Mouse (Mus musculus): ENCODE measurements around the gene Sh3bp5.

The Sh3bp5 gene

DNA sequence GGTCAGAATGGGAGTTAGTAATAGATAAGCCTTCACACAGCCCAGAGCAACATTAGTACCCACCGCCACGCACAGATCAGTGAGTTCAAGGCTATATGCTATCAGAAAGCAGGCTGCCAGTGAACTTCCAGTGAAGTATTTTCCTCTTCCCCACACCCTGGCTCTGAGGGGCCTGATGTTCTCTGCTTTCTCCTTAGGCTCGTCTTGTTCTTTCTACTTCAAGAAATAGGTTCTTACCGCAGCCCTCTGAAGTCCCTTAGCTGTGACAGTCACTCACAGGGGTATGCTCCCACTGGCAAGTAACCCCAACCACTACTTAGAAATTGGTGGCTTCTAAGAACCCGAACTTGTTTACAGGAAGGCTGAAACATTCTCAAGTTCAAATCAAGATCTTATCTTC, 2.8 kb downstream of the Sh3bp5 start:
- no peak for DNase-seq

DNA sequence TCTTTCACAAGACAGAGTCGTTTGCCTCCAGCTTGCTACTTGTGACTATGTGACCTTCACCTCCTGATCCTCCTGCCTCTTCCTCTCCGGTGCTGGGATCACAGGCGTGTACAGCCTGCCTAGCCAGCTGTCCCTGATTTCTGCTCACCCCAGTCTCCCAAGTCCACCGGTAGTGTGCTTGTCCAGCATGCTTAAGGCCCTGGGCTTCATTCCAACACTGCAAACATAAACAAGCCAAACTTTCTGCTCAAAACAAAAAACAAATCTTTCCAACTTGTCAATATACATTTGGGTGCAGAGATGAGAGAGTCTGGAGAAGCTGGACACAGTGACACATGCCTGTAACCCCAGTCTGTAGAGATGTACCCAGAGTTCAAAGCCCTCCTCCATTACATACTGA, 3.5 kb downstream of the Sh3bp5 start:
- DNase-seq = peak; percentile 49

DNA sequence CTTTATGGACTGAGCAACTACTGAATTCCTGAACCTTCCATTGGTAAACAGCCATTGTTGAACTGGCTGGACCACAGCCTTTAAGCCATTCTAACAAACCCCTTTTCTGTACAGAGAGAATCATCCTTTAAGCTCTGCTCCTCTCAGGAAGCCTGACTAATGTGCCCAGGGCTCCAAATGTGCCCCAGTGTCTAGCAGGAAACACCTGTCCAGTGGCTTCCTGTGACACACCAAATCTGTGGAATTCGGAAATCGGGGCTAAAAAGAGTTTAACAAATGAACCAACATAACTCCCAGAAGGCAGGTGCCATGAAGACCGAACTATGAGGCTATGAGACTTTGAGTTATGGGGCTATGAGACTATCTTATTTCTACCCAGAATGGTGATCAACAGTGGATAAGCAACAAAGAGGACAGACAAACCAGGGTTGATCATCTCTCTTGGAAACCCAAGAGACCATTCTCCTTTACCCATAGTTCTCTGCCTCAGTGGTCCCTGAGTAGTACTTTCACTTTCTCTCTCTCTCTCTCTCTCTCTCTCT, 4.0 kb downstream of the Sh3bp5 start:
- DNase-seq = peak; percentile 40

DNA sequence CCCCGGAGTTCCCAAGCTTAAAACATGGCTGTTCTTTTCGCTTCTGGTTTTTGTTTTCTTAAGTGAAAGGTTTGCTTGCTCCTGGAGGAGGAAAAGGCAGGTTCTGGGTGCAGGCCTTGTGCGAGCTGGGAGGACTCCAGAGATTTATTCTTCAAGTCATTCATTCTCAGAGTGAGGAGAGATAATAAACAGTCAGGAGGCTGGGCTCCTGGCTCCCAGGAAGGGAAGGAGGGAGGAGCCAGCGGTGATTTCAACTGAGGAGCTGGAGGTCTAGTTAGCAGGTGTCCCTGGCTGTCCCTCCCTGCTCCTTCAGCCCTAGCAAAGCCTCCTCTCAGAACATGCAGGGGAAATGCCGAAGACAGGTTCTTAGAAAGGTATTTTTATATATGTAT, 6.9 kb downstream of the Sh3bp5 start:
- DNase-seq = no peak

DNA sequence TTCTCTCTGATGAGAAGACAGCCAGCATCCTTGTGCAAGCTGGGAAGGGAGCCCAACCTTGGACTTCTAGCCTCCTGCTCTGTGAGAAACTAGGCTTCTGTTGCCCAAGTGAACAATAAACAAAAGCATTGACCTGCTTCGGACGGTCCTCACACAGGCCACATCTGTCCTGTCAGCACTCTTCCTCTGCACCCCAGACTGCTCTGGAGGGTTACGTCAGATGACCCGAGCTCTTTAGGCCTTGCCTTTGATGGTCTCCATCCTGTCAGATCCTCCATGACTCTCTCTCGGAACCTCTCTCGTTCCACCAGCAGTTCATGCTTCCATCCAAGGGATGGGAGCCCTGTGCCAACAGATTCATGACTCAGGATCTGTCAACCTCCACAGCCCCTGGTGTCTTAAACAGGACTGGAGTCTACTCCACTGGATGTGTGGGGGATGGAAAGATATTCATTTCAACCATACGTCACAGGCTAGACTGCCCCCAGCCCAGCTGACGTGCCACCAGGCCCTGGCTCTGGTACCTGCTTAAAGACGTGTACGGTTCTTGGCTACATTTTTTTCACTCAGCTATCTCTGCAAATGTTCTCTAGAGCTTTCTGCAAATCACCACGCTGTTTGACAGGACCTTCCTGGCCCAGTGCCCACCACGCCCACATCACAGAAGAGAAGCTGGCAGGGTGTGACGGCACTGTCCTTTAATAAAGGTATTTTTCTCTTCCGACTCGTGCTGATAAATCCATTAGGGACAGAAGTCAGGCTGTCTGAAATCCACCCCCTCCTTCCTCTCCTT, 7.5 kb downstream of the Sh3bp5 start:
- peak; percentile 72 for DNase-seq

DNA sequence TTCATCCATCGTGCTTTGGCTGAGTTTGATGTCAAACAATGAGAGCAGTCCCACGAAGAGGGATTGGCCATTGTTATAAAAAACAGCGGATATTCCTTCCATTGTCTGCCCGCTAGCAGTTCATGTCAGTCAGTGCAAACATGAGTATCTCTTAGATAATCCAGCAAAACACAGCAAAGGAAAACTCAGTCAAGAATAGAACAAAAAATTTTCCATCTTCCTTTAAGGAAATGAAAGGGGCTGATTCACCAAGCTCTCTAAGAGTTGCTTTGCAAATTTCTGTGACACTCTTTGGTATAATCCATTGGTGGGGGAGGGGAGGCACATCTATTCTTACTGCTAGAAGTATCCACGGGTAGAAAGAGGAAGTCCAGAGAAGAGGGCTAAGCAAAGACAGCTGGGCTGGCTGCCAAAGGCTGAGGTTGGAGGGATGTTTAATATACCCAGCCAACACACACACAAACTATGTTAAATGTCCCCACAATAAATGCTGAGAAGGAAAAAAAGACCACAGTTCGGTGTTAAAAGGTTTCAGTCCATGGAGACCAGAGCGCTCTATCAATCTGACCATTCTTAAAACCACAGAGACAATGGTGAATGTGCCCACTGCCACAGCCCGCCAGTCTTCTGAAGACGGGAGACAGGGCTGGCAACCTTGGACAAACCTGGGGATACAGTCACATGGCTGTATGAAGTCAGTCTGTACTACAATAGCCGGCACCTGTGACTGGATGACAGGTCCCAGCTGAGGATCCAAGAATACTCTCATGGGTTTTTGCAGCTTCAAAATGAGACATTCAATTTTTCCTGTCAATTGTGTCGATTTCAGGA, 12.7 kb downstream of the Sh3bp5 start:
- peak; percentile 92 for DNase-seq

DNA sequence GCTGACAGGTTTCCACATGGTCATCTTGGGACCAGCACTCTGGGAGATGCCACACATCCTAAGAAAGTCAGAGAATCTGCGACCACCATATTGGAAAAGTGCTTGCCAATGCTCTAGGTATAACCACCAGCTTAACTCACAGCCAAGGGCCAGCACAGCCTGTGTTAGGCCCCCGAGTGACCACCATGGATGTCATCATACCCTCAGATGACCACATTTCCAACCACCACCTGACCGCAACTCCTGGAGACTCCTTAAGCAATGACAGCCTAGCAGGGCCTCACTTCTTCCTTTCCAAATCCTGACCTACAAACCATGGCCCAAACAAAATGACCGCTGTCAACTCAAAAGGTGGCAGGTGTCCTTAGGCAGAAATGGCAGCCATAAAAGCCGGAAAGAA, 13.5 kb downstream of the Sh3bp5 start:
- no peak for DNase-seq

DNA sequence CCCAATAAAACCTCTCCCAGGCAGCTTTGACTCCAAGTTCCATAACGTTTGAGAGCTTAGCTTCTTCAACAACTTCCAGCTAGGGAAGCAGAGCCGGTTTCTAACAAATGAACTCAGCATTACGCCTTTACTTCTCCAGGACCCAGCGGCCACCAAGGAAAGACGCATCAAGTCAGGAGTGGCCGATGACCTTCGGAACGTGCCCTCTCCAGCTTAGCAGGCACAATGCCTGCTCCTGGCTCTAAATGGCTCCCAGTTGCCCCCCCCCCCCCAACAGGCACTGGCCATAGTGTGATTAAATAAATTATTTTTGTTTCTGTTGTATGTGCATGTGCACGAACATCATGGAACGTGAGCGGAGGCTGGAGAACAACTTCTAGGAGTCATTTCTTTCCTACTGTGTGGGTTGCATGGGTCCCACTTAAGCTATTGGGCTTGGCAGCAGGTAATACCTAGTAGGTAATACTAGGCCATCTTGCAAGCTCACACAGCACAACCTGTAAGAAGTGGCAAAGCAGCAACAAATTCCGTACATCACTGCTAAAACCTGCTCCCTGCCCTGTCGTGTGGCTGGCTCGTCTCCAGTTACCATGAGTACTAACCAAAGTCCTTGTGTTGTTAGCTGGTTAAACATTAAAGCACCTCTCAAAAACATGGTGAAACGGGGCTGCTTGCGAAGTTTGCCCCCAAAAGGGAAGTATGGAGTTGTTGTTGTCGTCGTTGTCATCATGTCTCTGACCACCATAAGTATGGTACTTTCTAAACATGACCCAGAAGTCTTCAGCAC, 14.2 kb downstream of the Sh3bp5 start:
- DNase-seq = no peak

DNA sequence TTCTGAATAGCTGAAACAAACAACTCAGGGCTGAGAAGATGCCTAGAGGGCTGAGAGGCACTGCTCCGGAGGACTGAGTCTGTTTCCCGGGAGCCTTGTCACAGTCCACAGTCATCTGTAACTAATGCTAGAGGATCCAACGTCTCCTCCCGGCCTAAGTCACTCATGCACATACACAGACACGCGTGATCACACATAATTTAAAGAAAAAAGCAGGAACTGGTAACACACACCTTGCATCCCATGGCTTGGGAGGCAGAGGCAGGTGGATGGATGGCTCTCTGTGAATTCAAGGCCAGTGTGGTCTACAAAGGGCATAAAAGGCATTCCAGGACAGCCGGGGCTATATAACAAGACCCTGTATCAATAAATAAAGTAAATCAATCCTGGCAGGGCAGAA, 14.9 kb downstream of the Sh3bp5 start:
- DNase-seq = no peak

DNA sequence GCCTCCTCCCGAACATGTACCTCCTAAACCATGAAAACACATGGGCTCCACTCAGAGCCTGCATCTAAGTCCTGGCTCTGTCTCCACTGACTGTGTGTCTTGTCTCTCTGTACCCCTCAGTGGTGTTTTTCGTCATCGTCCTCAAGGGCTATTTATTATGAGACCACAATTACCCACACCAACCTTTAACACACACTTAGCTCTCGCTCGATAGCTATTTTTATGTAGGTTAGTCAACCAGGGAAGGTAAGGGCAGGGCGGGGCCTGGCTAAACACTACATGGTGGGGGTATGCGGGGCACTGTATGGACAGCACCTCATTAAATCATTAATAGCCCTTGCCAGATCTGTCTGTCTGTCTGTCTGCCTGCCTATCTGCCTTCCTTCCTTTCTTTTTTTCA, 15.3 kb downstream of the Sh3bp5 start:
- DNase-seq = no peak

DNA sequence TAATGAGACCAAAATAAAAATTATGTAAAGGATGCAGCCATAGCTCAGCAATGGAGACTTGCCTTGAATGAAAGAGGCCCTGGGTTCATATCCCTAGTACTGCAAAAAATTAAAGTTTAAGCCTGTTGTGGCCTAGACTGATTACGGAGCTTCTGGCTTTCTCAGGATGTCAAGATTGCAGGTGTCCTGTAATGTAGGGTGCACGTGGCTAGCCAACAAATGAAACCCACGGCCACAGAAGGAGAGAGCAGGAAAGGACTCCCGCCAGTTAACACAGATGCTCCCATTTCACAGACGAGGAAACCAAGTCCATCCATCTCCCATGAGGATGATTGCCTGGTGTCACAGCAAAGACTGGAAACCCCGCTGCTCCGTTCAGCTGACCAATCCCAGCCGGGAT, 15.7 kb downstream of the Sh3bp5 start:
- DNase-seq = no peak

DNA sequence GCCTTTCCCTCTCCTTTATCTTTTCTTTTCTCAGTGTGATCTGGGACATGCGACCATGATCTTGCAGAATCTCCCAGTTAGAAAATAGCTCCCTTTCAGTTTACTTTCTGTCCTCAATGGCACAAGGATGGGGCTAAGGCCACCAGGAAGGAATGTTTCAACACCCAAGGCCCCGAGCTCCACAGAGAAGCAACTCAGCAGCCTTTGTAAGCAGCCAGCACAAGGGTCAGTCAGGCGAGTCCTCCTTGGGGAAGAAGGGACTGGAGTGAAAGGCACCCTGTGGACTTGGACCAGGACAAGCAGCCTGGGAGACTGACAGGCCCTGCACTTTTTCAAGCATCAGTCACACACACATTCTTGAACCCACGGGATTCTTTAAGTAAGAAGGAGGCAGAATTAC, 16.6 kb downstream of the Sh3bp5 start:
- no peak for DNase-seq

DNA sequence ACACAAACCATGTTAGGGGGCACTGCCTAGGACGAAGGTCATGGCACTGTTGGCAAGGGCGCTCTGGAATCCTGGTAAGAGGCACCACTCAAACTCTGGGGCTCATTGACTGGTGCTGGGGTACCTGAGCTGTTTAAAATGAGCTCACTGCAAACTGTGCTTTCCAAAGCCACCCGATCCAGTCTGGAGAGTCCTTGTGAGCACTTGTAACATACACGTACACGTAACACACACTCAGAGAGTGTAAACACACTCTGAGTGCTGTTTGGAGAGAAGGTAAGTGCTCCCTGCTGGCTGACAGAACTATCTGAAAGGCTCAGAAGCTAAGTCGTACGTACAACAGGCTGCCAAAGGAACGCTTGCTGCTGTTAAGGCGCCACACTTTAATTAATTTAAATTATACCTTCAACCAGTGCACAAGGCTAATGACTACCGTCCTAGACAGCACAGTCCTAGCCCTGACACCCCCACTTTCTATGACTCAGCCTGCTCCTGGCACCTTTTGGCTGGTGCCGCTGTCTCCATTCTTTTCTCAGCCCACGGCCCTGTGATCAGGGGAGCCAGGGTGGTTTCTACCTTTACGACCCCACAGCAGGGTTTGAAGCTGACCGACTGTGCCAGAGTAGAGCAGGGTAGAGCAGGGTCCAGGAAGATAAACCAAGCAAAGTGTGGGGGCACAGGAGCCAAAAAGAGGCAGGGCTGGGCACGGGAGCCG, 18.9 kb downstream of the Sh3bp5 start:
- DNase-seq = peak; percentile 83

DNA sequence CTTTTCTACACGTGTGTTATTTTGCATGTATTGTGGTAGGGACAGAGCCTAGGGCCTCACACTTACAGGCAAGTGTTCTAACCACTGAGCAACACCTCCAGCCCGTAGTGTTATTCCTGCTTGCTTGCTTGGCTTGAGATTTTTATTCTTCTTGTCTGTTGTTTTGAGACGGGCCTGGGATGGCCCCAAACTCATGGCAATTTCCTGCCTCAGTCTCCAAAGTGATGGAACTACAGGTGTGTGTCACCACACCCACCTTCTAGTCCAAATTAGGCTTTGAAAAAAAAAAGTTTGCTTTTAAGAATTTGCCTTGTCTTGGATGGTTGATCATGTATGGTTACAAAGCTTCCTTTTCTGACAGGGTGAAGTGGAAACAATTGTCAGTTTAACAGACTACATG, 19.5 kb downstream of the Sh3bp5 start:
- DNase-seq = no peak

DNA sequence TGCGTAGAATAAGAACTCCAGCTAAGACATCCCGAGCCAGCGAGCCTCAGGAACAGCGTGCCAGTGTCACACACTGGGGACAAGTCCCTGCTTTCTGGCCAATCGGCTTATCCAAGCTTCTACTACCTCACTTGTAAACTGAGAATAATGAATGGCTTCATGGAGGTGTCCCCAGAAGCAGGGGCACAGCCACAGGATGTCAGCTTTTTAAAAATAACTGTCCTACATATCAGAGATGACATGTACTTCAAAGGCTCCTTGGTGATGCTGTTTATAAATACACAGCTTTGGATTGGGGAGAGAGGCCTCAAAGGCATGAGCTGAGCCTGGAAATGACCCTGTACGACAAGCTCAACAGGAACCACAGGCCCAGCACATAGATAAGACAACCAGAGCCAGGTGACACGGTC, 20.9 kb downstream of the Sh3bp5 start:
- DNase-seq = no peak

DNA sequence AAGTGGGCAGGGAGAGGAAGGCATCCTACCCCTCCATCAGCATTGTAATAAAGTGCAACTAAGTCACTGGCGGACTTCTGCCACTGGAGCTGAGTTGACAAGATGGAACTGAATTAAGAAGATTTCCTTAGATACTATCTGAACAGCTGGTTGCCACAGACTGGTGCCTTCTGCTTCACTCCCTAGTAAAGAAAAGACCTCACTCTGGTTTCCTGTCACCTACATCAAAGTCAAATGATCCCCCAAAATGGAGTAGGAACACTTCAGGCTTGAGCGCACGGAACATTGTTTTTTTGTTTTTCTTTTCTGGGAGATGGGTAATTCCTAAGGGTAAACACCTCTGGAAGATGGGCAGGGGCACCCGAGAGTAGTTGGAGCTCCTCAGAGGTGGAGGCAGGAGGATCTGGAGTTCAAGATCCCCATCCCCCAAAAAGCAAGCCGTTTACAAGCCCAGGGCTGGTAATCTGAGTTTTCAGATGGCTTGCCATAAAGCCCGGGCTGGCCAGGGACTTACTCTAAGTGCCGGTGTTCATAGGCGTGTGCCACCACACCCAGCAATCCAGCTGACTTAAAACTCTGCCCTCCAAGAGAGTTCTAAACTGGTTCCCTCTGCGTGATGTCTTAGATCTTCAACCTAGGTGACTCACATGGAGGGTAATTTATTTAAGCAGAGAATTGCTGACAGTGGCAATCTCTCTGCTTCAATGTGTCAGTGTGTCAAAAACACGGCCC, 21.5 kb downstream of the Sh3bp5 start:
- no peak for DNase-seq

DNA sequence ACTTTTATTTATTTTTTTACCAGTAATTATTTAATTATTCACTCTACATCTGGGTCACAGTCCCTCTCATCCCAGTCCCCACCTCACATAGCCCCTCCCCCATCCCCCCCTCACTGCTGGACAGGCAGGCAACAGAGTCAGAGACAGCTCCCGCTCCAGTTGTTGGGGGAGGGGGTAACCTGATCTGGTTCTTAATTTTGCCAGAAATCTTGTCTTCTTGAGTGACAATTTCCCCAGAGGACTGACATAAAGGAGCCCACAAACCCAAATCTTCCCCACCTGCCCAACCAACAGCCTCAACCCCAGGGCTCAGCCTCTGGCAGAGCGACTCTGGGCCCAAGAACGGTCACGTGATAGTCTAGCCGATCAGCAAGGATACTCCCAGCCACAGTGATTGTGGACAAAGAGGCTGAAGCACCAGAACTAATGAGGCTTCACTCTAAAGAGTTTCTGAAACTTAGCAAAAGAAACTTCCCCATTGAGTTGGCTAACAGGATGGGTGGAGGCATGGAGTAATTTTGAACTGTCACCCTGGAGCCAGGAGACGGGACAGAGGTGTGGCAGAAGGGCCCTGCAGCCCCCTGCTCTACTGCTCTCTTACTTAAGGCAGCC, 22.3 kb downstream of the Sh3bp5 start:
- peak; percentile 56 for DNase-seq

DNA sequence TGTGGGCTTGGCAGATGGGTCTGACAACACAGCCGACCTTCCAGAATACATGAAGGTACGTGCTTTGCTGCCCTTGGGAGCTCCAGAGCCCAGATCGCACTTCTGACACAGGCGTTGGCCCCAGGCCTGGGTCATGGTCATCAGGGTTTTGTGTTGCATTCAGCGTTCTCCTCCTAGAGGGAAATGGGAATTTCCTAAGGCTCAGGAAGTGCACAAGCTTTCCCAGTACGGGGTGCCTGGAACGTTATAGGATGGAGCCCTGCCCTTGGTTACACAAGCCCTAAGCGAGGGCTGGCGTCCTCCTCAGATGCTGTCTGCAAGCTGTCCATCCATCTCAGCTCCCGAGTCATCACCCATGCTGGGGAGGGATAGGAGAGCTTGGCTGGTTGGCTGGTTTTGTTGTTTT, 23.2 kb downstream of the Sh3bp5 start:
- peak; percentile 68 for DNase-seq

DNA sequence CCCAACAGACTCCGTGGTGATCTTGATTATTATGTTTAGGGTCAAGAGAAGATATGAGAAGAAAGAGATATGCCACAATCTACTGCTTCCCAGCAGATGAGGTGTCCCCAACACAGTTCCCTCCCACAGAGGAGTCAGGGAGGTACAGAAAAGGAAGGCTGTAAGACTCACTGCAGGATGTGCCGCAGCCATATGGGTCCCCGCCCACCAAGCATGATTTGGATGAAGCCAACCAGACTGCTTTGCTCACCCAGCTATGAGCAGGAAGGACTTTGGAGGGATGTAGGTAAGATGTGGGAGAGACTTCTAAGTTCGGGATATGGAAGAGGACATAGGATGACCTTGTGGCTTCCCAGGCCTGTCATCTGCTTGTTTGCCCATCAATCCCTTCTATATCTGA, 25.1 kb downstream of the Sh3bp5 start:
- no peak for DNase-seq

DNA sequence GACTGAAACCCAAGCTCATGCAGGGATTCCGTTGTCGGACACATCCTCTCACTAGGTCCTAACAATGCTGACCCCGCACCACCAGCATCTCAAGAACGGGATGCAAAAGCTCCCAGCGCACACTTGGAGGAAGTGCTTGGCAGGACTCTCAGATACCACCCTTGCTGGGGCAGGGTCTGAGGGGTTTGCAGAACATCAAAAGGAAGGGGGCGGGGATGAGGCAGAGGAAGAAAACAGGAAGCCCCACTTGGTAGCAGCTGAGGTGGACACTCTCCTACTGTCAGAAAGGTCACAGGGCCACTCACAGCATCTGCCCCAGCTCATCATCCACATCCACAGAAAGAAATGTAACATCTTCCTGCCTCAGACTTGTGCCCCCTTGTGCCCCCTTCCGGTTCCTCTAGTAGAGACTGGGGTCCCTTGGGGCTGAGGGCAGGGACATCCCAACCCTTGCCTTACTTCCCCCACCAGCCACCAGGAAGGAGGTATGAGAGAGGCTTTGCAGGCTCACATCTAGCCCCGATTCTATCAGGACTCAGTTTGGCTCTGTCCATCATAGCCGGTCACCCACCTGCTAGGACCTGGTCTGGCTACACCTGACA, 25.7 kb downstream of the Sh3bp5 start:
- DNase-seq = peak; percentile 55

DNA sequence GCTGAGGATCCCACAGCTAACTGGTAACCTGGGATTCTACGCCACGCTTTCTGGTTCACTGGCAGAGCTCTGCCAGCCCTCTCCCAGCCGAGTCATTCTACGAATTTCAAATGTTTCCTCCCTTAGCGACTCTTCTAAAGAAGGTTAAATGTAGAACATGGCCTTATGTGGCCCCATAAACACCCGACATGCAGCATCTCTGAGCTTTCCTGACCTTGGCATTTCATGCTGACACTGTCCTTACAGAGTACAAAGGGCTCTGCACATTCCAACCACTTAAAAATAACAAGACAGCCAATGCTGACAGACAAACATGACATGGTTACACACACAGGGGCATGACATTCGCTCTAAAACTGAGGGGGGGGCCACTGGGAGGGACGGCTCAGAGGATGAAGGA, 27.2 kb downstream of the Sh3bp5 start:
- no peak for DNase-seq
